In genomic region chr15:101221298-101222104, GRCm38 (mm10) we compare ENCODE assay signal across 8 mouse cellular contexts. TPM values are rescaled to one million over a fixed set of nuclear protein-coding genes. Genes with fewer than 3 reads are reported as not detected.
DNase-seq lines count a peak whose midpoint lies in the region; ATAC-seq and TF ChIP-seq lines count a peak whose summit lies in the region.

No protein-coding gene starts in this region.

- peaks cover 8 to 40% of the 10 kb centered on the region in 2 experiments for H3K4me1 ChIP-seq in CH12.LX (ENCODE audit: control insufficient read depth in 1 of 2, insufficient read depth in 2 of 2)
- H3K4me1 ChIP-seq in hindbrain, embryonic 10.5 days (replicated peaks): peaks cover 66% of the 10 kb centered on the region
- H3K4me1 ChIP-seq in lung, embryonic 15.5 days: peaks cover 48% of the 10 kb centered on the region

- H3K79me2 ChIP-seq in CH12.LX (replicated peaks; ENCODE audit: control insufficient read depth, extremely low read depth, insufficient read depth, poor library complexity, severe bottlenecking): no peaks in the 10 kb centered on the region

- peak overlapping the region; percentile 43 for H3K4me2 ChIP-seq in CH12.LX (ENCODE audit: insufficient read depth, low read depth, poor library complexity, severe bottlenecking)
- H3K4me2 ChIP-seq in lung, embryonic 15.5 days: peak overlapping the region; percentile 60

- TF ChIP-seq EP300 in CH12.LX (IDR thresholded peaks at IDR 0.05; ENCODE audit: low read length): no peak

- dilution Hi-C loops in CH12.LX (cut with MboI; ENCODE audit: extremely low pct_ligation_motif_present, extremely low pct_unique_long_range_greater_than_20kb, low sequenced_read_pairs): no loop called here

- peak; percentile 44 to 89; a peak in 3 of 4 replicates for TF ChIP-seq CTCF in CH12.LX (conservative IDR thresholded peaks at IDR 0.05 in 1 of 2, IDR thresholded peaks at IDR 0.05 in 1 of 2; ENCODE audit: low read depth in 2 of 2, low read length in 2 of 2)

- 1% methylated on average over 14 of the region's 14 CpGs for WGBS in hindbrain, embryonic 10.5 days
- WGBS in lung, embryonic 15.5 days: 6% methylated on average over 14 of the region's 14 CpGs

- H3K27me3 ChIP-seq in CH12.LX (replicated peaks): peaks cover 59% of the 10 kb centered on the region
- H3K27me3 ChIP-seq in hindbrain, embryonic 10.5 days (ENCODE audit: insufficient read depth, poor library complexity, severe bottlenecking): peaks cover 36% of the 10 kb centered on the region
- 0 out of 2 replicates have a peak, but pooled peaks cover 6% of the 10 kb centered on the region for H3K27me3 ChIP-seq in lung, embryonic 15.5 days

- no peaks in the 10 kb centered on the region for H3K9me3 ChIP-seq in CH12.LX (replicated peaks; ENCODE audit: low read length)
- no peaks in the 10 kb centered on the region for H3K9me3 ChIP-seq in hindbrain, embryonic 10.5 days
- H3K9me3 ChIP-seq in lung, embryonic 15.5 days: no peaks in the 10 kb centered on the region

- H3K36me3 ChIP-seq in CH12.LX (replicated peaks in 1 of 2; ENCODE audit: control insufficient read depth in 1 of 2, insufficient read depth in 1 of 2, low read length in 1 of 2): no peaks in the 10 kb centered on the region
- no peaks in the 10 kb centered on the region for H3K36me3 ChIP-seq in hindbrain, embryonic 10.5 days
- no peaks in the 10 kb centered on the region for H3K36me3 ChIP-seq in lung, embryonic 15.5 days

- no peak overlapping the region for H3K27ac ChIP-seq in CH12.LX (ENCODE audit: insufficient read depth, low read depth)
- H3K27ac ChIP-seq in hindbrain, embryonic 10.5 days: peak overlapping the region; percentile 80
- peak overlapping the region; percentile 39; the same call in 1 of the 2 replicates for H3K27ac ChIP-seq in lung, embryonic 15.5 days

- DNase-seq in CH12.LX (ENCODE audit: extremely low read depth): peak; percentile 53
- DNase-seq in cerebellum, adult 18-20 months: peak; percentile 91 to 92
- DNase-seq in hindbrain, embryonic 10.5 days (ENCODE audit: low spot score): peak; percentile 79
- peak; percentile 92 for DNase-seq in layer of hippocampus, adult 9-11 months
- peak; percentile 93 for DNase-seq in ovary, postnatal 14 days (ENCODE audit: low spot score)
- peak; percentile 93 for DNase-seq in thymus, postnatal 4 days

- TF ChIP-seq POLR2A in CH12.LX (IDR thresholded peaks at IDR 0.05; ENCODE audit: low read depth, low read length): no peak

- in situ Hi-C loops in CH12.LX (cut with MboI; ENCODE audit: low pct_ligation_motif_present, low pct_unique_long_range_greater_than_20kb, low sequenced_read_pairs): no loop called here

- peak; percentile 80 for TF ChIP-seq RAD21 in CH12.LX (IDR thresholded peaks at IDR 0.05; ENCODE audit: low read depth, low read length)

- no peak overlapping the region for H3K9ac ChIP-seq in CH12.LX (ENCODE audit: insufficient read depth, low read depth)
- H3K9ac ChIP-seq in lung, embryonic 15.5 days: peak overlapping the region; percentile 12; the same call in 1 of the 2 replicates

- peak; percentile 73 for ATAC-seq in frontal cortex, adult (ENCODE audit: low TSS enrichment)
- peak; percentile 39; the same call in 1 of the 2 replicates for ATAC-seq in lung, embryonic 15.5 days (ENCODE audit: borderline replicate concordance, extremely low read depth, low FRiP score, low TSS enrichment)

- H3K4me3 ChIP-seq in CH12.LX (replicated peaks in 1 of 3; ENCODE audit: low read depth in 2 of 3, low read length in 2 of 3, poor library complexity in 1 of 3): no peak overlapping the region
- H3K4me3 ChIP-seq in hindbrain, embryonic 10.5 days: peak overlapping the region; percentile 79
- H3K4me3 ChIP-seq in lung, embryonic 15.5 days: peak overlapping the region; percentile 33

TF ChIP-seq in CH12.LX, 34 proteins besides CTCF, POLR2A, EP300 and RAD21:
- TF ChIP-seq USF2 (conservative IDR thresholded peaks at IDR 0.05; ENCODE audit: low read depth, low read length) (no peak), SMC3 (IDR thresholded peaks at IDR 0.05; ENCODE audit: low read depth, low read length) (peak; percentile 74), USF1 (IDR thresholded peaks at IDR 0.05; ENCODE audit: low read depth, low read length) (no peak), MXI1 (IDR thresholded peaks at IDR 0.05; ENCODE audit: low read depth, low read length) (0 out of 2 replicates have a peak, but pooled peaks have one; percentile 35), ZC3H11A (IDR thresholded peaks at IDR 0.05; ENCODE audit: low read depth, low read length) (0 out of 2 replicates have a peak, but pooled peaks have one; percentile 15), ELF1 (IDR thresholded peaks at IDR 0.05; ENCODE audit: low read depth, low read length) (0 out of 2 replicates have a peak, but pooled peaks have one; percentile 26), ZMIZ1 (IDR thresholded peaks at IDR 0.05; ENCODE audit: low read depth, low read length) (no peak), MAZ (IDR thresholded peaks at IDR 0.05; ENCODE audit: low read depth, low read length) (no peak), MAFK (IDR thresholded peaks at IDR 0.05; ENCODE audit: insufficient replicate concordance, low read length) (no peak), BHLHE40 (IDR thresholded peaks at IDR 0.05; ENCODE audit: low read depth, low read length) (no peak), IRF4 (IDR thresholded peaks at IDR 0.05; ENCODE audit: low read depth, low read length) (0 out of 2 replicates have a peak, but pooled peaks have one; percentile 14), HCFC1 (IDR thresholded peaks at IDR 0.05; ENCODE audit: low read depth, low read length) (no peak), CHD2 (IDR thresholded peaks at IDR 0.05; ENCODE audit: low read length) (peak; percentile 66; the same call in 1 of the 2 replicates), TBP (conservative IDR thresholded peaks at IDR 0.05; ENCODE audit: low read depth, low read length) (no peak), MAX (IDR thresholded peaks at IDR 0.05; ENCODE audit: low read length) (peak; percentile 26; the same call in 1 of the 2 replicates), POLR2AphosphoS2 (IDR thresholded peaks at IDR 0.05; ENCODE audit: low read depth, low read length) (no peak), ZNF384 (IDR thresholded peaks at IDR 0.05; ENCODE audit: low read depth, low read length) (no peak), GABPA (IDR thresholded peaks at IDR 0.05; ENCODE audit: insufficient replicate concordance, low read depth, low read length) (no peak), JUN (IDR thresholded peaks at IDR 0.05; ENCODE audit: insufficient read depth, low read depth, low read length) (no peak), NELFE (IDR thresholded peaks at IDR 0.05; ENCODE audit: low read depth, low read length) (peak; percentile 37; the same call in 1 of the 2 replicates), TCF12 (IDR thresholded peaks at IDR 0.05; ENCODE audit: low read depth, low read length) (0 out of 2 replicates have a peak, but pooled peaks have one; percentile 37)

RNA-seq across cellular contexts. Expression of gene Grasp, which starts 2.5 kb away (rescaled TPM):
- total RNA-seq in CH12.LX (2012; rRNA removed) (2.9 and 6.7 TPM in 2 replicates), CH12.LX (2014; rRNA removed) (1.4 and 2.3 TPM in 2 replicates)
- polyA plus RNA-seq in CH12.LX (2012; ENCODE audit: insufficient read length, low read depth): 2.4 TPM in 2 replicates
- 5.5 and 5.8 TPM in 2 replicates for polyA plus RNA-seq in hindbrain, embryonic 10.5 days (2016; fragmentation: Nextera tagmentation; extraction: Ambion mirVana)
- 6.9 and 7.9 TPM in 2 replicates for polyA plus RNA-seq in lung, embryonic 15.5 days (2015; fragmentation: Nextera tagmentation; extraction: Ambion mirVana)

RNA-seq across cellular contexts. Expression of gene Nr4a1, which starts 32.6 kb away (rescaled TPM):
- total RNA-seq in CH12.LX (2012; rRNA removed): 0.42 and 0.89 TPM in 2 replicates
- 0.57 and 0.60 TPM in 2 replicates for total RNA-seq in CH12.LX (2014; rRNA removed)
- 1.1 and 1.6 TPM in 2 replicates for polyA plus RNA-seq in CH12.LX (2012; ENCODE audit: insufficient read length, low read depth)
- 4.8 and 5.1 TPM in 2 replicates for polyA plus RNA-seq in hindbrain, embryonic 10.5 days (2016; fragmentation: Nextera tagmentation; extraction: Ambion mirVana)
- 9.2 and 9.9 TPM in 2 replicates for polyA plus RNA-seq in lung, embryonic 15.5 days (2015; fragmentation: Nextera tagmentation; extraction: Ambion mirVana)

RNA-seq across cellular contexts. Expression of gene Acvr1b, which starts 47.6 kb away (rescaled TPM):
- total RNA-seq in CH12.LX (2012; rRNA removed): 3.3 and 4.8 TPM in 2 replicates
- 2.6 and 2.9 TPM in 2 replicates for total RNA-seq in CH12.LX (2014; rRNA removed)
- 2.7 TPM in 2 replicates for polyA plus RNA-seq in CH12.LX (2012; ENCODE audit: insufficient read length, low read depth)
- polyA plus RNA-seq in hindbrain, embryonic 10.5 days (2016; fragmentation: Nextera tagmentation; extraction: Ambion mirVana): 6.3 and 10.9 TPM in 2 replicates
- 5.9 and 6.0 TPM in 2 replicates for polyA plus RNA-seq in lung, embryonic 15.5 days (2015; fragmentation: Nextera tagmentation; extraction: Ambion mirVana)

Comparison
In these comparisons a context has a peak if more than half of its experiments do, and no peak if none do; other contexts are left out.
1. H3K4me3 ChIP-seq: peak in hindbrain, embryonic 10.5 days (single experiment) and lung, embryonic 15.5 days (single experiment); none in CH12.LX (0 of 3).
2. Peak in every context shown above with its lines, with median percentiles within 50 percentile points of each other: DNase-seq.